Mouse (Mus musculus) neural tube, embryonic 11.5 days (tissue): ENCODE measurements around the gene Zbtb16. TPM values are rescaled to one million over a fixed set of nuclear protein-coding genes. Genes with fewer than 3 reads are reported as not detected.

Source experiments
- ATAC-seq: fragments of 200-750 bp; cut with Nextera tagmentation; 2 replicates; pipeline ENCODE4 v1.8.0; 2017; ENCODE audit warnings: moderate number of reproducible peaks, mild to moderate bottlenecking, moderate TSS enrichment, moderate library complexity; ENCODE audit not compliant: insufficient read depth, low FRiP score, low TSS enrichment
- DNase-seq: peaks from one replicate; pipeline ENCODE4 v3.0.0-alpha.2; 2015; ENCODE audit warnings: low spot score
- H3K27ac ChIP-seq: fragments of 300-500 bp; sonication (generic); 2 replicates; pipeline ENCODE4 v1.5.1; 2014; ENCODE audit warnings: low read depth, mild to moderate bottlenecking, low read length
- H3K27me3 ChIP-seq: fragments of 300-500 bp; sonication (generic); 2 replicates; pipeline ENCODE4 v1.6.1; 2014; ENCODE audit warnings: mild to moderate bottlenecking, low read length, mixed read lengths; ENCODE audit not compliant: control insufficient read depth, insufficient read depth
- H3K36me3 ChIP-seq: fragments of 300-500 bp; sonication (generic); 2 replicates; pipeline ENCODE4 v1.6.1; 2014; ENCODE audit warnings: mild to moderate bottlenecking, low read length, moderate library complexity, mixed read lengths; ENCODE audit not compliant: control insufficient read depth, insufficient read depth
- H3K4me1 ChIP-seq: fragments of 300-500 bp; sonication (generic); 2 replicates; pipeline ENCODE4 v1.6.1; 2014; ENCODE audit warnings: low read length, mixed read lengths; ENCODE audit not compliant: control insufficient read depth, insufficient read depth
- H3K4me2 ChIP-seq: fragments of 300-500 bp; sonication (generic); 2 replicates; pipeline ENCODE4 v1.6.1; 2014; ENCODE audit warnings: low read depth, mild to moderate bottlenecking, moderate library complexity
- H3K4me3 ChIP-seq: fragments of 300-500 bp; sonication (generic); 2 replicates; pipeline ENCODE4 v1.5.1; 2014; ENCODE audit warnings: low read depth, low read length
- H3K9ac ChIP-seq: fragments of 300-500 bp; sonication (generic); 2 replicates; pipeline ENCODE4 v1.6.1; 2014; ENCODE audit warnings: mild to moderate bottlenecking, low read length
- H3K9me3 ChIP-seq: fragments of 300-500 bp; sonication (generic); 2 replicates; pipeline ENCODE4 v1.6.1; 2016; ENCODE audit warnings: low read length; ENCODE audit not compliant: control insufficient read depth
- WGBS: fragments of 180-500 bp; shearing (Covaris S2); extraction: QIAGEN DNeasy Blood & Tissue Kit; methylation state at CpG from one replicate; pipeline ENCODE4 v1.1.7; 2014; 5-methylcytosine and 5-hydroxymethylcytosine counted together
- polyA plus RNA-seq: library from polyadenylated mRNA; unstranded; fragments of >200 nt; fragmentation: Nextera tagmentation; extraction: Ambion mirVana; gene quantifications from 2 replicates; pipeline ENCODE4 v1.2.1, GENCODE M21; 2014

The Zbtb16 gene
- polyA plus RNA-seq, 1 experiment from 2014 or later, result 8.0 TPM

DNA sequence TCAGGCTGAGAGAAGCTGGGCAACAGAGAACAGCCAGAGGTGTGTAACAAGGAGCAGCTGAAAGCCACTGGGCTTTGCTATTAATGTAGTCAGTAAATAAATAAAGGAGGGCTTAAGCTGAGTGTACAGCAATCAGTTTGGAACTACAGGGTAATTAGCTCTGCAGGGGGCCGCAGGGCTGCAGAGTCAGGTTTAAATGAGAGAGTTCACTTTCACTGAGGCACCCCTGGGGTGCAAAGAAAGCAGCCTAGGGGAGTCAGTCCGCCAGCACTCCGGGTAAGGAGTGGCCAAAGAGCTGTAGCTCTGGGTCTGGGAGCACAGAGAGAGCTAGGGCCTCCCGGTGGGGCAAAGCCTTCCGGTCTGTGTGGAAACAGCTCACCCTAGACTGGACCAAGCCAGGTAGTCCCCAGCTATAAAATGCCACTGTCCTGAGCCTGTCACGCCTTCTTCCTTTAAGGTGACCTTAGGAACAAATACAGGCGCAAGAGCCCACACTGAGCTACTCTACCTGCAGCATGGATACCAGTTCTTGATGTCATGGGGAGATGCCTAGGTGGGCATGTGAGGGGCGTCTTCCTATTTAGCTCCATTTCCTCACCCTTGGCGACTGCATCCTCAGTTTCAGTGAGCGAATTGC is 188.3 kb downstream of the Zbtb16 start:
- WGBS, result 19% methylated on average over 10 of the region's 10 CpGs
- H3K4me1 ChIP-seq, result peaks cover 30% of the 10 kb centered on the region
- H3K9ac ChIP-seq, result no peak overlapping the region
- no peak overlapping the region for H3K4me2 ChIP-seq
- no peaks in the 10 kb centered on the region for H3K27me3 ChIP-seq
- no peak overlapping the region for H3K27ac ChIP-seq
- no peaks in the 10 kb centered on the region for H3K36me3 ChIP-seq
- H3K9me3 ChIP-seq, result no peaks in the 10 kb centered on the region
- H3K4me3 ChIP-seq, result no peak overlapping the region
- no peak for DNase-seq
- no peak for ATAC-seq

GRCm38 (mm10) chr9:48646781-48647647 is 189.0 kb downstream of the Zbtb16 start:
- Histone ChIP-seq H3K4me3 (no peak overlapping the region), H3K27me3 (no peaks in the 10 kb centered on the region), H3K4me1 (peaks cover 30% of the 10 kb centered on the region), H3K36me3 (no peaks in the 10 kb centered on the region), H3K9ac (no peak overlapping the region), H3K27ac (no peak overlapping the region), H3K4me2 (no peak overlapping the region), H3K9me3 (no peaks in the 10 kb centered on the region)
- ATAC-seq (no peak), DNase-seq (no peak)
- WGBS, result 45% methylated on average over 16 of the region's 16 CpGs

DNA sequence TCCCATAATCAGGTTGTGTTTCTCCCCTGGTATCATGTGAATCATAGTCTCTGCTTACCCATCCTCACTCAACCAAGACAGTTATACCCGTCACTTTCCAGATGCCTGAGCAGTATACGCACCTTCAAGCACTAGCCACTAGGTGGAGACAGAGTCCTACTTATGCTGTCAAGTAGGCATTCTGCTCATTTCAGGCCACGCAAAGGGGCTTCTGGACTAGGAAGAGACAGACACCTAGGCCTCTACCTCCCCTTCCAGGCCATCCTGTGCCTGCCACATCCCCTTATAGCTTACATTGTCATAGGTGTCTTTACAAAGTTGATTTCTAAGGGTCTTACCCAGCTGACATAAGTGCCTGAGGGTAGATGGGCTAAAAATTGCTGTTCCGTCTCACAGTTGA is 189.8 kb downstream of the Zbtb16 start:
- no peak overlapping the region for H3K4me2 ChIP-seq
- H3K27me3 ChIP-seq, result no peaks in the 10 kb centered on the region
- no peaks in the 10 kb centered on the region for H3K9me3 ChIP-seq
- H3K9ac ChIP-seq, result no peak overlapping the region
- no peak overlapping the region for H3K27ac ChIP-seq
- WGBS, result 26% methylated on average over 4 of the region's 4 CpGs
- ATAC-seq (no peak), DNase-seq (peak; percentile 79)
- no peaks in the 10 kb centered on the region for H3K36me3 ChIP-seq
- no peak overlapping the region for H3K4me3 ChIP-seq
- peaks cover 30% of the 10 kb centered on the region for H3K4me1 ChIP-seq

GRCm38 (mm10) chr9:48645648-48646126 is 190.3 kb downstream of the Zbtb16 start:
- DNase-seq, result no peak
- no peaks in the 10 kb centered on the region for H3K36me3 ChIP-seq
- H3K27ac ChIP-seq, result no peak overlapping the region
- H3K4me3 ChIP-seq, result no peak overlapping the region
- no peak overlapping the region for H3K9ac ChIP-seq
- no peak overlapping the region for H3K4me2 ChIP-seq
- WGBS, result 66% methylated on average over 4 of the region's 4 CpGs
- ATAC-seq, result no peak
- no peaks in the 10 kb centered on the region for H3K27me3 ChIP-seq
- H3K9me3 ChIP-seq, result no peaks in the 10 kb centered on the region
- H3K4me1 ChIP-seq, result peaks cover 30% of the 10 kb centered on the region

- WGBS, result 52% methylated on average over 13 of the region's 13 CpGs
- no peaks in the 10 kb centered on the region for H3K36me3 ChIP-seq
- DNase-seq (no peak), ATAC-seq (no peak)
- H3K9ac ChIP-seq, result no peak overlapping the region
- H3K4me1 ChIP-seq, result peaks cover 26% of the 10 kb centered on the region
- no peak overlapping the region for H3K27ac ChIP-seq
- H3K27me3 ChIP-seq, result no peaks in the 10 kb centered on the region
- H3K4me3 ChIP-seq, result no peak overlapping the region
- H3K9me3 ChIP-seq, result no peaks in the 10 kb centered on the region
- no peak overlapping the region for H3K4me2 ChIP-seq
These were observed 190.9 kb downstream of the Zbtb16 start for GRCm38 (mm10) chr9:48644926-48645647.

DNA sequence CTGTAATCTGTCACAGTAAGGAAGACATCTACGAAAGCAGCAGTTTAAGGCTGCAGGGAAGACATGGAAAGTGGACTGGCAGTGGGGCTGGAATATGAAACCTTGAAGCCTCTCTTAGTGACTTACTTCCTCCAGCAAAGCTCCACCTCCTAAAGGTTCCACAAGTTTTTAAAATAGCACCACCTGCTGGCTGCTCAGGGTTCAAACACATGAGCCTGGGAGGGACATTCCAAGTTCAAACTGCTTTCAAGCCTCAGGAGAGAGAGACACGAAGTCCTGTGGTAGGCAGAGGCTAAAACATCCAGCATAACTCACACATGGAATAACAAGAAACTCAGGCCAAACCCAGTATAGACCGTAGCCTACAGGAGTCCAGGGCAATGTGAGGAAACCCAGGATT is 191.6 kb downstream of the Zbtb16 start:
- Histone ChIP-seq H3K27ac (no peak overlapping the region), H3K4me1 (peaks cover 19% of the 10 kb centered on the region), H3K9me3 (no peaks in the 10 kb centered on the region), H3K9ac (no peak overlapping the region), H3K4me2 (no peak overlapping the region), H3K36me3 (no peaks in the 10 kb centered on the region), H3K27me3 (no peaks in the 10 kb centered on the region), H3K4me3 (no peak overlapping the region)
- ATAC-seq (no peak), DNase-seq (no peak)
- WGBS, result 78% methylated on average over 3 of the region's 3 CpGs

GRCm38 (mm10) chr9:48641636-48642035 is 194.4 kb downstream of the Zbtb16 start:
- Histone ChIP-seq H3K9me3 (no peaks in the 10 kb centered on the region), H3K9ac (no peak overlapping the region), H3K27me3 (no peaks in the 10 kb centered on the region), H3K27ac (no peak overlapping the region), H3K4me2 (no peak overlapping the region), H3K36me3 (no peaks in the 10 kb centered on the region), H3K4me1 (no peaks in the 10 kb centered on the region), H3K4me3 (no peak overlapping the region)
- DNase-seq (no peak), ATAC-seq (no peak)
- 93% methylated on average over 8 of the region's 8 CpGs for WGBS

DNA sequence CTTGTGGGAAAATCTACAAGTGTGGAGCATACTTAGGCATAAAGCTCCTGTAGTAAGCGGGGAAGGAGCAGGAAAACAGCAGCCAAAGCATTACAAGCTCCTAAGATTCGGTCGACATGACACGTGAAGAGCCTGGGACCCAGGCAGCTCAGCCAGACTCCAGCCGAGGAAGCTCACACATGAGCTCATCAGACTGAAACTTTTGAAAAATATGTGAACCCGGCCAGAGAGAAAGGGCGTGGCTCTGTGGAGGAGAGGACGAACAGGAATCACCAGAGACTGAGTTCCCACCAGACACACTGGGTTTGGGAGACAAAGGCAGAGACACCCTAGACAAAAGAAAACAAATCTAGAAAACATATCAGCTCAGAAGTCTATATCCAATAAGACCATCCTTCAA is 195.1 kb downstream of the Zbtb16 start:
- DNase-seq, result no peak
- H3K9ac ChIP-seq, result no peak overlapping the region

More for the DNA sequence above, 195.1 kb downstream of the Zbtb16 start:
- no peak overlapping the region for H3K4me2 ChIP-seq
- WGBS, result 88% methylated on average over 8 of the region's 8 CpGs
- H3K27me3 ChIP-seq, result no peaks in the 10 kb centered on the region
- no peaks in the 10 kb centered on the region for H3K36me3 ChIP-seq
- no peak overlapping the region for H3K27ac ChIP-seq
- H3K4me1 ChIP-seq, result no peaks in the 10 kb centered on the region
- no peak overlapping the region for H3K4me3 ChIP-seq
- ATAC-seq, result no peak
- no peaks in the 10 kb centered on the region for H3K9me3 ChIP-seq
